Mouse (Mus musculus) urinary bladder, postnatal 14 days (tissue): ENCODE results near the gene Phox2b.

Experiments
- DNase-seq: peaks from one replicate; pipeline ENCODE4 v3.0.0; 2021; ENCODE audit warnings: low spot score

Gene Phox2b

DNA sequence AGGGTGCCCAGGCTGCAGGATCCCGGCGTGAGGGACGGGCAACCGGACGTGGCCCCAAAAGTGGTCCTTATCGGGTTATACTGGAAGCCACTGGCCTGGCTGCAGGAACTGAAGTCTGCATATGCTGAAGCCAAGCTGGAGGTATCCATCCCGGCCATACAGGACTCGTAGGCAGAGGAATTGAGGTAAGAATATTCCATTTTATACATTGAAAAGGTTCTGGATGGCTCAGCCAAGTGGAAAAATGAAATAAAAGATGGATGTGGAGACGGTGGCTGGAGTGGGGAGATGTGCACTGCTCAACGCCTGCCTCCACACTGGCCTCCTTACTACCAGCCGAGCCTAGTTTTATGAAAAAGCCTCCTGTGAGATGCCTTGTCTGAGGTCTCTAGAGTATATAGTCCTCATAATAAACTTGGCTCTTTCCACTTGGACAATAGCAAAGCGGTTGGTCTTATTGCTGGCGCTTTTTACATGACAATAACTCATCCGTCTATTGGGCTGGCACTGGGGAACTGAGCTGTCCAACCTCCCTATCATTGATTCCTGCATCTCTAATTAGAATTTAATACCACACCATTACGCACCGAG is at the start of gene Phox2b:
TSS of gene Phox2b (minus strand) at position 569 of the 591 bp plus-strand sequence.
- DNase-seq, result no peak

DNA sequence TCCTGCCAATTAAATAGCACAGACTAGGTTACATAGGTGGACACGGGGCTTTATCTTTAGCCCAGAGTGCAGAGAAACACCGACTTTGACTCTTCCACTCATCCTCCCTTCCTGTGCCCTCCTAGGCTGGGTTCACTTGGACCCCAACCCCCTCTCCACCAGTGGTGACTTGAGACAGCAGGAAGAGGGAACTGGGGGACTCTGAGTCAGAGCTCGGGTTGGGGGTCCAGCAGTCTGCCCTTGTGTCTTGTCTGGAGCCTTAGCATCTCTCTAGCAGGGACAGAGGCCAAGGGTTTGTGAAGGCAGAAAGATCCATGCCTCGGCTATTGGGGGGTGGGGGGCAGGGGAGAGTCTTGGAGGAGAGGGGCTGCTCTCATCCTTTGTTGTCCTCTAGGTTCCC is 43.5 kb upstream of the Phox2b start:
- DNase-seq, result no peak

DNA sequence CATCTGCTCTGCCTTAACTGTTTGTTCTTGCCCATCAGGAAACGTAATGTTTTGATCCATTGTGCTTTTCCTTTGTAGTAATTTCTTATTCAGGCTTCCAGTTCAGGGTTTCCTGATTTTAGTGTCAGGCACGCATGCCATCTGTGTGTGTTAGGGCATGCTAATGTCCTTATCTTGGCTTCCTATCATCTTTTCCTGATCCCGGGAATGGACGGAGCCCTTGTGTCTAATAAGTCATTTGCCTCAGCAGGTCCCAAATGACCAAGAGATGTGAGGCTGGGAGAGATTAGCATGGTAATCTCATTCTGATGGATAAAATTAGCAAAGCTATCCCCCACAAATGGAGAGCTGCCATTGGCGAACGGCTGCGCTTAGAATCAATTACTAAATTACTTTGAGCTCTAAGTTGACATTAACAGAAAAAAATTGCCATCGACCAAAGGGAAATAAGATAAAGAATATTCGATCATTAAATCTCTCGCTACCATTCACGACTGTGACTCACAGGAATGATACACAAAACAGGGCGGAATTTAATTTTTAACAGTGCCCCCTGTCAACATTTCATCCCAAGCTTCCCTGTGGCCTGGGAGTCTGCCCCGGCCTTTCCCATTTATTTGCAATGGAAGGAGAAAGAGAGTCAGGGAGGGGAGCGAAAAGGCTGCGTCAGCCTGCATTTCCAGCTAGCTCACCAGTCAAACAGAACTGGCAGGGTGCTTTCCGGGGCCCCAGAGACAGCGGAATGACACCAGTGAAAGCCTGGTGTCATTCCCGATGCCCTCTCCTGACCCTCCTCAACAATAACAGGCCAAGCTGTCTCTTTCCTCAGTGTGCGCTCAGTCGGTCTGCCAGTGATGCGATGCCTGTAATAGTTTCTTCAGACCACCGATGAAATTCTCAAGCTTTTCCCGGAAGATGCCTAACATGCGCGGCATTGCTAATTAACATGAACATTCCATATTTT is 40.2 kb upstream of the Phox2b start:
- DNase-seq, result no peak

DNA sequence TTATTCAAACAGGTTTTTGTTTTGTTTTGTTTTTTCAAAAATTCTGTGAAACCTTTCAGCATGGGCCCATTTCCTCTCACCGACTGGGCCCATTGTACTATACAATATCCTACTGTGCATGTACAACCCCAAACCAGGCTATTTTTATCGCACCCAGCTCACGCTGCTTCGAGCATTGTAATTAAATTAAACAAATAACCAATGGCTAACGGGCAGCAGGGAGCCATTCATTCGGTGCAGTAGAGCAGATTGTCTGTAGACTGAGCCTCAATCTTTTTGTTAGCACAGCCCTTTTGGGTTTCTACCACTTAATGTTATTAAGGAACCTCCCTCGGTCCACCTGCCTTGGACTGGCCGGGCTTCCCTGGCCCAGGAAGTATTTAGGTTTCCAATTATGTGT is 39.5 kb upstream of the Phox2b start:
- no peak for DNase-seq

DNA sequence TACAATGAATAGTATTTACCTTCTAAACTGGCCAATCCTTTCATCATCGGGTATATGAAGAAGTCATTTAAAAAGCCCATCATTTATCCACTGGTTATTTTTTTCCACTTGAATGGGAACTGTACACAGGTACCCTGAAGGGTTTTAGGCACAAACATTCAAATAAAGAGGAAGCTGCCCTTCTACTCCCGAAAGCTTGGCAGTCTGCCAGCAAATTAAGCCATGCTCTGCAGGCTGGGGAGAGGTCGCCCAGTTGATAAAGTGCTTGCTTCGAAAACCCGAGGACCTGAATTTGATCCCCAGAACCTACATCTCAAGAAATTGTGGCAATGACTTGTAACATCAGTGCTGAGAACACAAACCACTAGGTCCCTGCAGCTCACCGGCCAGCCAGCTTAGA is 35.6 kb upstream of the Phox2b start:
- DNase-seq, result no peak

DNA sequence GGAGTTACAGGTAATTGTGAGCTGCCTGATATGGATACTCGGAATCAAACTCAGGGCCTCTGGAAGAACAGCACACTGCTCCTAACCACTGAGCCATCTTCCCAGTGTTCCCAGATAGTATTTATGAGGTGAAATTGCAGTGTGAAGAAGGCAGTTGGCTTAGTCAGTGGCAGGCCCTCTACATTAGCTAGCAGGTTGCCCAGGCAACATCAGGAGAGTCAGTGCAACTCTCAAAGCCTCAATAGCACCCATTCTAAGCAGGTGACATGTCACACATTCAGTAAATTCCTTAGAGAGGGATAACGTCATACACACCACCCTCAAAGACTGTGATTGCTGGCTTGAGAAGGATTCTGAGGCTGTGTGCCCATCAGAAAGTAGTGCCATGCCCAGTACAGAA is 32.6 kb upstream of the Phox2b start:
- DNase-seq, result no peak

DNA sequence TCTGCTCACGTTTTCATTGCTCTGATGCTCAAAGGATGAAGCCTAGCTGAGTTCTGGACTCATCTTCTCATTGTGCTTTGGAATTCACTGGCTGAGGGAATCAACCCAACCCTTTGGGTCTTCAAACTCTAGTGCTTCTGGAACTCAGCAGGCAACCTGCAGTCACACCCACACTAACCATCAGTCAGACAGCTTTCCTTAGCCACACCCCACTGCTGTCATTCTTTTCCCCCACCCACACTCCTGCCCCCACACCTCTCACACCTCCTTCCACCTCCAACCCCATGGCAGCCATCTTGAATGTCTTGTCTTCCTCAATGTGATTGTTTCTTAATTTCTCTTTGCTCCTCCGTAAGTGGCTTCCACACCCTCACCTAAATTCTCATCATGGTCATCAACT is 7.2 kb upstream of the Phox2b start:
- no peak for DNase-seq

DNA sequence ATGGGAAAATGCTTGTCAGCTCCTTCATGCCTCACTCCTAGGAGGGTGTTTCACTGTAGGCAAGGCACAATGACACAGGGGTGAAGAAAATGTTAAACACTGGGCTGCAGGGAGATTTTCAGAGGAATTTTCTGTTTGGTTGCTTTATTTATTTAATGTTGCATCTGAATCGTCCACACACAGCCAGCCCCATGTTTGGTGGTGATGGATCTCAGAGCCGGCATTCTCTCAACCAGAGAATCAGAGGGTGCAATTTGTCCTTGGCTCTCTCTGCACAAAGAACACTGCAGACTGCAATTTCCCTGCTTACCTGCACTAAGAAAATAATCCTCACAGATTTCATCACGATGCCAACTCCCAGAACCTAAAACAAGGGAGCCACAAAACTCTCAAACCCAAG is 3.9 kb upstream of the Phox2b start:
- no peak for DNase-seq

DNA sequence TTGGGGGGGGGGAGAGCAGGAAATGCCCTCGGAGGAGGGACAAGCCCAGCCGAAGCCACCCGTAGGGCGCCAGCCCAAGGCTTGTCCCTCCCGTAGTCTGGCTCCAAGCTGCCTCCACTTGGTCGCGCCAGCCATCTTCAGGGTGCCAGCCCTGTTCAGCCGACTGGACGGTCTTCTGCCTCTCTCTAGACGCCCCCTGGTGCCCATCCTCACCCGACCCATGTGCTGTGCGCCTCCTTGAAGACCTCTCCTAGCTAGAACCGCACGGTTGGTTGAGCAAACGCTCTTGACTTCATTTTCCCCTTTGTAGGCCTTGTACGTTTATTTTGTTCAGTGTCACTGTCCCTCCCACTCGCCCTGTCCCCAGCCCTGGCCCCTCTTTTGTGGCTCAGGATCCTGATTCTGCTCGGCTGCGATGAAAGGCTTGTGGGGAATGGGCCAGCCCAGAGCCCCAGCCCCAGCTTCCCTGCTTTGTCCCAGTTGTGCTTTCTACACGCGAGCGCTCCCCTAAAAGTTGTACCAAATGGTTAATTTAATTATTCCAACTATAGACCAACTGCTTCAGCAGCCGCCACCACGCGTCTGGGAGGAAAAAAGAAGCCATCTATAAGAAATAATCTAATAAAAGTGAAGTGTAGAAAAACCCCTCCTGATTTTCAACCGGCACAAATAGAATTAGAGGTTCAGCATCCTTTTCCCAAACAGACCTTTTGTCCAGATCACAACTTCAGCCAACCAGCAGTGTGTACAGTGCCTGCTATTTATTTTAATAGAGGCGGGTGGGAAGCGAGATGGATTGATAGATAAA is 2.9 kb upstream of the Phox2b start:
- DNase-seq, result no peak

DNA sequence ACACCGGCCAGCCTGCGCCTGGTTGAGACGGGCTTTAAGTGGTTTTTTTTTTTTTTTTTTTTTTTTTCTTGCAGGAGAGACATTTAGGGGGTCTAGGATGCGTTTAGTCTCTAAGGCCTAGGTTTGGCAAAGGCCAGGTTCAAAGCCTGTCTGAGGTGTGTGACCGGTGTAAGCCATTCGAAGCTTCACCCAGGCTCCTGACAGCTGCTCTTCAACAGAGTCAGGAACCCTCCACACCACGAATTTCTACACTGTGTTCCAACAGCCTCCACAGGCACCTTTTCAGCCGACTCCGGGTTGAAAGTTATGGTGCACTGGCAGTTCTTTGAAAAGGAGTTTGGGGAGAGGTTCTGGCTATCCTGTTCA is 2.3 kb upstream of the Phox2b start:
- no peak for DNase-seq

DNA sequence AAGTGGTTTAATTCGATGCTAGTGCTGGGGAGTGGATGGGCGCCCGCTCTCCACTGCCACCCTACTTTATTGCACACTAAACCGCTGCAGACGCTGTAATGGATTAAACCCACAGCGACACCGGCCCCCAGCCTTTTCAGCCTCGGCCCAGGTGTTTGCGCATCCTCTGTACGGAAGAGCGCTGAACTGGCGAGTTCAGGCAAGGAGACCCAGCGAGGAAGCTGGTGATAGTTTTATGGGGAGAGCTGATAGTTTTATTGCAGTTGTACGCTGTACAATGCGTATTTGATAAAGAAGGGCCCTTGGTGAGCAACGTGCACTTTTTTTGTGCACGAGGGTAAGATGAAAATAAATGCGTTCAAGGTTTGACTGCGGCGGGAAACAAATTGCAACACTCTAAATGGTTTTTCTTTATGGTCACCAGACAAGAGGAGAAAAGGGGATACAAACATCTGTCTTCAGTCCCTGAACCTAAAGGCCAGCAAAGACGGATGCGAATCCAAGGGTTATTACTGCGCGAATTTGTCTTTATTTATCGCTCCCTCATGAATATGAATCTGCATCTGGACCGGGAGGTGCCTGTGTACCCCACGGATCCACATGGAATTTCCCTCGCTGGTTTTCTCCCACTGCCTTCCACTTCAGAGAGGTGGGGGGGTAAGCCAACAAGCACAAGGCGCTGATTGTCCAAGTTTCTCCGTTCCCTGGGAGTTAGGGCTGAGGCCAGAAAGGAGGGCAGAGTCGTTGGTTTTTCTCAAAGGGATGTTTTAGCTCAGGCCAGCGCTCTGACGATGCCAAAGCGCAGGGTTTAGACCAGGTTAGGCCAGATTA is 1.7 kb upstream of the Phox2b start:
- DNase-seq, result no peak

DNA sequence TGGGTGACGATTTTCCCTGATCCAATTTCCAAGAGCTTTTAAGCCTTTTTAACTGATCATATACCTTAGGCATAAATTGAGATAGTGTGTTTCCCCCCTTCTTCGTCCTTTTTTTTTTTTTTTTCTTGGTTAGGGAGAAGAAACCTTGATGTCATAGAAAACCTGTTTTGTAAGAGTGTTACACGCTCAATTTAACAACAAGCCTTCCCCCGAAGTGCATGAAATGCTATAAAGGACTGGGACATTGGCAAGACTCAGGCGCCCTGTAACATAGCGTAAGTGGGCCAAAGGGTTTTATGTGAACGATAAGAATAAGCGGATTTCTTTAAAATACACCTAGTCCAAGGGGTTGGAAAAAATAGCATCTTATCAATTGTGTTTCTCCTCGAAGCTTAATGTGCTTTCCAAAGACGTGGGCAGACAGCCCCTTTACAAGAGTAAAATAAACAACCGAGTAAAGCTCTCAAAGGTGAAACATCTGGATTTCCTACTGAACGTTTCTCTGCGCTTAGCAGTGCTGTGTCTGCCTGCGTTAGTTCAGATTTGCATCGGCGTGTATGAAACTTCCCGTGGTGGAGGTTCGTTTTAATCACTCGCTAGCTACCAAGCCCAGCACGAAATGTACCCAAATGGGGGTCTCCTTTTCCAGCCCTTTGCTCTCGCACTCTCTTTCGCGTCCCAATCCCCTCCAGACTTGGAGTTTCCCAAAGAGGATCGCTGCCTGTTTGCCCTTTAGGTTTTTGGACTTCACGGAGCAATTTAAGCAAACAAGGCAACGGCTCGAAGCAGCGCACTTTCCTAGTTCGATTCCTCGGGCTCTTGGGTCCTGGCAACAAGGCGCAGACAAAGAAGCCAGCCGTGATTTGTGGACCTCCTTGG is 531 bp upstream of the Phox2b start:
- DNase-seq, result no peak

DNA sequence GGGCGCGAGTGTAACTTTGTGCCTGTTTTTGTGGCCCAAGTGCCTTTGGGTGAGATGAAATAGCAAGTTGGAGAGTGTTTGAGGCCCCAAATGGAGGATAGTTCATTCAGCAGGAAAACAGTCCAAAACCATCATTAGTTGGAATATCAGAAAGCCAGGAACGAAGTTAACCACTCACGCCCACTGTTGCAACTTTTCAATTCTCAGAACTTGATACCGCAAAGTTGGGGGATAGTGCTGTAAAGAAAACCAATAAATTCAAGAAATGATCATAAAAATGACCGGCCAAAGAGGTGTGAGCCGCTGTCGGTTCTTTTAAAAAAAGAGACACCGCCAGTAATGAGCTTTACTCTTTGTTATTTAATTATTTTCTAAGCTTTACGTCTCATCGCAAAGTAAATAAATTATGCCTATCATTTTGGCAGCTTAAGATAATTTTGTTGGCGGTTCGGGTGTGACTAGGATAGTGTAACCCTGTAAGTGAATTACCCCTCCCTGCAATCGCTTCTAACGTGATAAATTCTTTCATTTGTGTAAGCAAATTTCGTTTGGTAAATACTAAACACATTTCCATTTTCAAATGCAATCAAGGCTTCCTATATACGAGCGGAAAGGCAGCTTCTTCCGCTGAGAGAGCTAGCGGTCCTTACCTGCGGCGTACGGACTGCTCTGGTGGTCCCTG is 909 bp downstream of the Phox2b start:
- no peak for DNase-seq

DNA sequence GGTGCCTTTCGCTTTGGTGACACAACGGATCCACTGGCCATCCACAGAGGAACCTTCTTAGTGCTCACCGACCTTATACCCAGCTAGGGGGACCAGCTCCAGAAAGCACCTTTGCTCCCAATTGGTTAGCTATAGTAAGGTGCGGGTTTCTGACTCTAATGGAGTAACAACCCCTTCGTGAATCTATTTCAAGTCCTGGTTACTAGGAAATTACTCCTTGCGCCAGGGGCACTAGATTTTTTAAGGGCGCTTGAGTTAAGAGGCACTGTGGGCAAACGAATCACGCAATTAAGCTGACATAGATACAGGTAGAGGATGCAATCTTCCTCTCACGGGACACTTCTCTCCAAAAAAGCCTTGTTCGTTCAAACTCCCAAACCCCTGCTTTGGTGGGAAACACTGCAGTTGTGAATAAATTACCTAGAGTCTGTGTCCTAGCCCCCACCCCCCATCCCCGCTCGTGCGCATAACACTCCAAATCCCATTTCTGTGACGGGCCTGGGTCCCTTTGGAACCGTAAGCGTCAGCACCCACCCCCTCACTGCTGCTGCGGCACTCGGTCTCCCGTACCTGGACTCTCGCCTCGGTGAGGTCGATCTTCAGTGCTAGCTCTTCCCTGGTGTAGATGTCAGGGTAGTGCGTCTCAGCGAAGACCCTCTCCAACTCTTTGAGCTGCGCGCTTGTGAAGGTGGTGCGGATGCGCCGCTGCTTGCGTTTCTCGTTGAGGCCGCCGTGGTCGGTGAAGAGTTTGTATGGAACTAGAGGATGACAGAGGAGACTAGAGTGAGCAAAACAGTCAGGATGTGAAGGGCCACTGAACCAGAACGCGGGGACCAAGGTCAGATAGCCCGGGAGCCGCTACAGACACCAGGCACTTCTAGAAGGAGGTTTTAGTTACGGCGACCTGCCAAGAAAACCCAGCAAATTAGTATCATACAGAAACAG is 1.7 kb downstream of the Phox2b start:
- DNase-seq, result no peak

DNA sequence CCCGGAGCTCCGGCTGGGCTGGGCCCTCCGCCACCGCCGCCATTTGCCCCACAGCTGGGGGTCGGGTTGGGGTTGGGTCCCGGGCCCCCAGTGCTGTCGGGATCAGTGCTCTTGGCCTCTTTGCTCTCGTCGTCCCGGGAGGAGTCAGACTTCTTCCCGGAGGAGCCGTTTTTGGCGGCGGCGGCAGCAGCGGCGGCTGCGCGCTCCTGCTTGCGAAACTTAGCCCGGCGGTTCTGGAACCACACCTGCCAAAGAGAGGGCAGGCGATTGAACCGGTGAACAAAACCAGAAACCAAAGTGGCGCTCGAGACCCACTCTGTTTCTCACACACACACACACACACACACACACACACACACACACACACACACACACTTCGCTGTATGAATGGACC is 2.7 kb downstream of the Phox2b start:
- DNase-seq, result peak; percentile 19

DNA sequence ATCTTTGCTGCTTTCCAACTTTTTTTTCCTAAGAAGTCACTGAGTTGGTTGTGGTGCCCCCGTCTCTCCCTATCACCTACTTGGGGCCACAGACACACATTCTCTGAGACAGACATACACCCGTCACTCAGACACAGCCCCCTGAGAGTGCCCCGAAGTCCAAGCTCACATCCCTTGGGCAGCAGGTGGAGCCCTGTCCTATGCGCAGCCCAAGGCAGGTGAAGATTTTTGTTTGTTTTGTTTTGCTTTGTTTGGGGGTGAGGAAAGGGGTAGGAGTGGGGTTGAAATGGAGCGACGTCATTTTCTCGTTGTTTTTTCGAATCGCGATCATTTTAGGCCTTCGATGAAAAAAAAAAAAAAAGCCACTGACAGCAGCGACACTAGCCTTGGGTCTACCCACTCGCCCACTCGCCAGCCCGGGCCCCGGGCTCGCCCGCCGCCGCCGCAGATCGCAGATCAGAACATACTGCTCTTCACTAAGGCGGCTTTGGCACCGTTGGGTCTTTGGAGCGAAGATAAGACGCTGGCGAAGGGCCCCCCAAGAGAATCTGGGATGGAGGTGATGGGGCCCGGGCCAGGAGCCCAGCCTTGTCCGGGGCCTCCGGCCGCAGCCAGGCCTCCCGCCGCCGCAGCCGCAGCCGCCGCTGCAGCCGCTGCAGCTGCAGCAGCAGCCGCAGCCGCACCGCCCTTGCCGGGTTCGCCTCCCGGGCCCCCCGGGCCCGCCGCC is 3.3 kb downstream of the Phox2b start:
- DNase-seq, result no peak

DNA sequence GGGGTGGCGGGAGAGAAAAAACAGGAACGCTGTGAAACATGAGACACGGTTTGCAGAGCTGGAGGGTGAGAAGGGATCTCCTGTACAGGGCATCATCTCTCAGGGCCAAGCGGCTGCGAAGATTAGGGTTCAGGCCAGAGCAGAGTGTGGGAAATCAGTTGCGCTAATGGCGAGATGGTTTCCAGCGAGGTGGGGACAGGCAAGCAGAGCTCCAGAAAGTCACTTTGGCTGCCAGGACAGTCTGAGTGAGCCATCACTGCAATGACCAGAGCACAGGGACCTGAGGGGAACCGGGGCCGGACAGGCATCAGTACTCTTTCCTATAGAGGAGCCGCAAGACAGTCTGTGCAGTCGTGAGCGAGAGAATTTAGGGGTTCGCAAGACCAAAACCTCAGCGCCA is 3.9 kb downstream of the Phox2b start:
- no peak for DNase-seq

DNA sequence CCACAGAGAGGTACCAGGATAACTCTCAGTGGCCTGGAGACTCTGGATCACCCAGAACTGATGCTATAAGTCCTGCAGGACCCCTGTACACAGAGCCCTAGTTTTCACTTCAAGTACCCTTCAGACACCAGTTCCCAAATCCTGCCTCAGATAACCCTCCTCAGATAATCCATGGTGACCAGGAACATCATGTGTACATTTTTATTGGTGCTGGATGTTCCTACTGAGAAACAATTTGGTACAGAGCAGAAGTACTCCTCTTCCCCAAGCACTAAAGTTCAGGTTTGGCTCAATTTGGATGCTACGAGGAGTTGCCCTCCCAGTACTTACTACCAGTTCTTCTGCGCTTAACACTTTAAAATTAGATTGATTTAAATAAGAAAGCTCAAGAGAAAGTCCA is 5.1 kb downstream of the Phox2b start:
- DNase-seq, result no peak

DNA sequence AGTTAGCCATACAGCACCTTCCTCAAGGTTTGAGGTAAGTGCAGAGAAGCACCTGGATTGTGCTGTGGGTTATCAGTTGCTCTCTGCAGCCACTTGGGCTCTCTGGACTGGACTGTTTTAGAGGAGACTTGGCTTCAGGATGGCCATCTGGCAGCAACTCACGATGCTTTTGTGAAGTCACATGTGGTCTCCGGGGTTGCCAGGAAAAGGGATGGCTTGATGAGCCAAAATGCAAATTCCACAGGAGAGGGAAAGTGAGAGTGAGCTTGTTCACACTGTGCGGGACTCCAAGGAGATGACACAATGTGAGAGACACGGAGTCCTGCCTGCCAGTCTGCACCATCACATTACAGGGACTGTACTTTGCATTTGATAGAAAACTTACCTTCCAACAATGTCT is 7.3 kb downstream of the Phox2b start:
- no peak for DNase-seq
